Mouse (Mus musculus) WW6 (cell line): ENCODE results near the gene Hcar2.

ENCODE experiments used
- DNase-seq: peaks from one replicate; pipeline ENCODE4 v3.0.0-alpha.2; 2013; ENCODE audit warnings: low read depth, low spot score

Gene Hcar2

GRCm38 (mm10) chr5:123862374-123863350 is 2.6 kb downstream of the Hcar2 start:
- no peak for DNase-seq

- DNase-seq, result no peak
Observed at GRCm38 (mm10) chr5:123858798-123859197, 6.5 kb downstream of the Hcar2 start.

GRCm38 (mm10) chr5:123854511-123854910 is 10.8 kb downstream of the Hcar2 start:
- DNase-seq, result no peak

GRCm38 (mm10) chr5:123853877-123854504 is 11.3 kb downstream of the Hcar2 start:
- no peak for DNase-seq

GRCm38 (mm10) chr5:123851398-123851797 is 13.9 kb downstream of the Hcar2 start:
- DNase-seq, result no peak

GRCm38 (mm10) chr5:123844316-123844715 is 21.0 kb downstream of the Hcar2 start:
- no peak for DNase-seq

- no peak for DNase-seq
Observed at GRCm38 (mm10) chr5:123843816-123844215, 21.5 kb downstream of the Hcar2 start.

GRCm38 (mm10) chr5:123842935-123843282 is 22.4 kb downstream of the Hcar2 start:
- DNase-seq, result no peak

GRCm38 (mm10) chr5:123842221-123842934 is 22.9 kb downstream of the Hcar2 start:
- no peak for DNase-seq

GRCm38 (mm10) chr5:123837371-123837770 is 27.9 kb downstream of the Hcar2 start:
- DNase-seq, result no peak

- DNase-seq, result no peak
Observed at GRCm38 (mm10) chr5:123834836-123835235, 30.5 kb downstream of the Hcar2 start.

GRCm38 (mm10) chr5:123832309-123832708 is 33.0 kb downstream of the Hcar2 start:
- DNase-seq, result no peak

GRCm38 (mm10) chr5:123827659-123828091 is 37.6 kb downstream of the Hcar2 start:
- no peak for DNase-seq

GRCm38 (mm10) chr5:123822706-123823105 is 42.6 kb downstream of the Hcar2 start:
- DNase-seq, result no peak

- DNase-seq, result no peak
Observed at GRCm38 (mm10) chr5:123821264-123821571, 44.1 kb downstream of the Hcar2 start.

GRCm38 (mm10) chr5:123820501-123821263 is 44.6 kb downstream of the Hcar2 start:
- DNase-seq, result no peak

- no peak for DNase-seq
Observed at GRCm38 (mm10) chr5:123818941-123819577, 46.2 kb downstream of the Hcar2 start.

GRCm38 (mm10) chr5:123816891-123817290 is 48.4 kb downstream of the Hcar2 start:
- DNase-seq, result no peak
